Mouse (Mus musculus) CH12.LX (cell line): ENCODE measurements at regions not wholly inside any gene's neighbourhood (a gene's known extent, or its start where the extent isn't known, plus 50 kb on each side); places are given as distances from the start of the nearest gene placed in this dataset.
A peak's percentile ranks its signal among the peaks of the same experiment; 100 is the strongest.

Experiments
- DNase-seq: peaks from one replicate; pipeline ENCODE4 v3.0.0-alpha.2; 2013; ENCODE audit errors: extremely low read depth
- H3K27ac ChIP-seq: 2 replicates; pipeline ENCODE4 v1.5.1; 2012; ENCODE audit warnings: low read depth, mild to moderate bottlenecking, control low read depth, moderate library complexity; ENCODE audit not compliant: insufficient read depth
- H3K27me3 ChIP-seq: replicated peaks from 2 replicates; pipeline ENCODE3; 2012; ENCODE audit warnings: inconsistent platforms
- H3K36me3 ChIP-seq, 2 experiments: replicated peaks in 1 of 2; 2 replicates each; pipeline versions ENCODE3 to v1.6.1; 2012; ENCODE audit warnings: inconsistent platforms in 1 of 2, low read length in 1 of 2, mild to moderate bottlenecking in 1 of 2, mixed read lengths in 1 of 2, moderate library complexity in 1 of 2; ENCODE audit not compliant: control insufficient read depth in 1 of 2, insufficient read depth in 1 of 2
- H3K4me1 ChIP-seq, 2 experiments: 2 replicates each; pipeline ENCODE4 v1.6.1; 2012; ENCODE audit warnings: inconsistent platforms in 1 of 2, moderate library complexity in 1 of 2; ENCODE audit not compliant: insufficient read depth in 2 of 2, control insufficient read depth in 1 of 2
- H3K4me2 ChIP-seq: 2 replicates; pipeline ENCODE4 v1.6.1; 2012; ENCODE audit warnings: low read depth, mild to moderate bottlenecking, control low read depth; ENCODE audit not compliant: poor library complexity, insufficient read depth, severe bottlenecking
- H3K4me3 ChIP-seq, 3 experiments: fragments of 150-350 bp in 1 of 3; sonication (generic) in 1 of 3; replicated peaks in 1 of 3; 2 replicates each; pipeline versions ENCODE3 to v1.5.1; 2011 to 2012; ENCODE audit warnings: low read depth in 2 of 3, low read length in 2 of 3, mild to moderate bottlenecking in 2 of 3, moderate library complexity in 2 of 3, control low read depth in 1 of 3, improper control_type of control experiment in 1 of 3, inconsistent platforms in 1 of 3, mixed read lengths in 1 of 3; ENCODE audit not compliant: poor library complexity in 1 of 3
- H3K79me2 ChIP-seq: replicated peaks from 2 replicates; pipeline ENCODE4 v1.6.1; 2012; ENCODE audit warnings: mild to moderate bottlenecking, moderate library complexity; ENCODE audit not compliant: control insufficient read depth, poor library complexity, insufficient read depth, severe bottlenecking; ENCODE audit errors: extremely low read depth
- H3K9ac ChIP-seq: 2 replicates; pipeline ENCODE4 v1.6.1; 2012; ENCODE audit warnings: low read depth, mild to moderate bottlenecking, control low read depth, moderate library complexity; ENCODE audit not compliant: insufficient read depth
- H3K9me3 ChIP-seq: replicated peaks from 2 replicates; pipeline ENCODE3; 2012; ENCODE audit warnings: low read length, inconsistent platforms, mixed read lengths
- CHD1 ChIP-seq: IDR thresholded peaks from 2 replicates; pipeline ENCODE4 v1.6.1; 2012; ENCODE audit warnings: low read depth, low read length, improper control_type of control experiment, inconsistent platforms
- CTCF ChIP-seq, 2 experiments: IDR thresholded peaks in 1 of 2; conservative IDR thresholded peaks in 1 of 2; 2 replicates each; pipeline ENCODE4 v1.5.1; 2011 to 2012; ENCODE audit warnings: low read depth in 2 of 2, low read length in 2 of 2, improper control_type of control experiment in 1 of 2, inconsistent platforms in 1 of 2, mild to moderate bottlenecking in 1 of 2, moderate library complexity in 1 of 2
- EP300 ChIP-seq: IDR thresholded peaks from 2 replicates; pipeline ENCODE4 v1.6.1; 2011; ENCODE audit warnings: low read length, improper control_type of control experiment
- ETS1 ChIP-seq: conservative IDR thresholded peaks from 2 replicates; pipeline ENCODE4 v1.6.1; 2012; ENCODE audit warnings: low read depth, mild to moderate bottlenecking, inconsistent platforms, low read length, improper control_type of control experiment, moderate library complexity
- IRF4 ChIP-seq: IDR thresholded peaks from 2 replicates; pipeline ENCODE4 v1.6.1; 2014; ENCODE audit warnings: low read depth, mild to moderate bottlenecking, inconsistent platforms, low read length, improper control_type of control experiment
- JUN ChIP-seq: IDR thresholded peaks from 2 replicates; pipeline ENCODE4 v1.6.1; 2011; ENCODE audit warnings: low read depth, mild to moderate bottlenecking, low read length, improper control_type of control experiment, moderate library complexity; ENCODE audit not compliant: insufficient read depth
- JUND ChIP-seq: conservative IDR thresholded peaks from 2 replicates; pipeline ENCODE4 v1.6.1; 2011; ENCODE audit warnings: low read depth, low read length, improper control_type of control experiment
- KAT2A ChIP-seq: IDR thresholded peaks from 2 replicates; pipeline ENCODE4 v1.6.1; 2012; ENCODE audit warnings: low read length, improper control_type of control experiment, inconsistent platforms; ENCODE audit not compliant: insufficient replicate concordance
- MAX ChIP-seq: IDR thresholded peaks from 2 replicates; pipeline ENCODE4 v1.6.1; 2011; ENCODE audit warnings: low read length, improper control_type of control experiment
- MAZ ChIP-seq: IDR thresholded peaks from 2 replicates; pipeline ENCODE4 v1.6.1; 2012; ENCODE audit warnings: low read depth, mild to moderate bottlenecking, inconsistent platforms, low read length, improper control_type of control experiment, moderate library complexity
- NELFE ChIP-seq: IDR thresholded peaks from 2 replicates; pipeline ENCODE4 v1.6.1; 2011; ENCODE audit warnings: low read depth, low read length, improper control_type of control experiment
- NRF1 ChIP-seq: IDR thresholded peaks from 2 replicates; pipeline ENCODE4 v1.6.1; 2014; ENCODE audit warnings: low read depth, mild to moderate bottlenecking, inconsistent platforms, low read length, improper control_type of control experiment, moderate library complexity
- POLR2A ChIP-seq: IDR thresholded peaks from 2 replicates; pipeline ENCODE4 v1.6.1; 2011; ENCODE audit warnings: low read depth, mild to moderate bottlenecking, improper control_type of control experiment, low read length
- POLR2AphosphoS2 ChIP-seq: IDR thresholded peaks from 2 replicates; pipeline ENCODE4 v1.6.1; 2011; ENCODE audit warnings: low read depth, low read length, improper control_type of control experiment
- RCOR1 ChIP-seq: conservative IDR thresholded peaks from 2 replicates; pipeline ENCODE4 v1.6.1; 2012; ENCODE audit warnings: low read depth, mild to moderate bottlenecking, inconsistent platforms, low read length, improper control_type of control experiment
- SIN3A ChIP-seq: IDR thresholded peaks from 2 replicates; pipeline ENCODE4 v1.6.1; 2012; ENCODE audit warnings: low read length, improper control_type of control experiment, inconsistent platforms
- TBP ChIP-seq: conservative IDR thresholded peaks from 2 replicates; pipeline ENCODE4 v1.6.1; 2011; ENCODE audit warnings: low read depth, low read length, improper control_type of control experiment
- TCF12 ChIP-seq: IDR thresholded peaks from 2 replicates; pipeline ENCODE4 v1.6.1; 2014; ENCODE audit warnings: low read depth, mild to moderate bottlenecking, inconsistent platforms, low read length, improper control_type of control experiment
- USF1 ChIP-seq: IDR thresholded peaks from 2 replicates; pipeline ENCODE4 v1.6.1; 2014; ENCODE audit warnings: low read depth, mild to moderate bottlenecking, inconsistent platforms, low read length, improper control_type of control experiment
- ZC3H11A ChIP-seq: IDR thresholded peaks from 2 replicates; pipeline ENCODE4 v1.6.1; 2012; ENCODE audit warnings: low read depth, mild to moderate bottlenecking, inconsistent platforms, low read length, improper control_type of control experiment
- ZNF384 ChIP-seq: IDR thresholded peaks from 2 replicates; pipeline ENCODE4 v1.6.1; 2012; ENCODE audit warnings: low read depth, low read length, improper control_type of control experiment, inconsistent platforms
- dilution Hi-C: fragments of 300-500 bp; cut with MboI; formaldehyde crosslinking; loops from 2 replicates; pipeline ENCODE4 v1.14.3; 2020; ENCODE audit warnings: low sequenced_read_pairs; ENCODE audit not compliant: extremely low pct_unique_long_range_greater_than_20kb, extremely low pct_ligation_motif_present
- in situ Hi-C: fragments of 300-500 bp; cut with MboI; formaldehyde crosslinking; loops from 3 replicates; pipeline ENCODE4 v1.14.3; 2019; ENCODE audit warnings: low sequenced_read_pairs, low pct_ligation_motif_present, low pct_unique_long_range_greater_than_20kb, mixed read lengths

- Histone ChIP-seq H3K27ac (no peak overlapping the region), H3K4me2 (no peak overlapping the region), H3K9me3 (no peaks in the 10 kb centered on the region), H3K79me2 (no peaks in the 10 kb centered on the region), H3K36me3 (no peaks in the 10 kb centered on the region), H3K27me3 (no peaks in the 10 kb centered on the region), H3K4me3 (no peak overlapping the region), H3K9ac (no peak overlapping the region), H3K4me1 (peaks cover 12 to 26% of the 10 kb centered on the region in 2 experiments)
- in situ Hi-C loops (no loop called here), dilution Hi-C loops (no loop called here)
- TF ChIP-seq RCOR1 (no peak), MAX (no peak), TCF12 (no peak), KAT2A (no peak), NRF1 (no peak)
- no peak for DNase-seq
These were observed 54.6 kb upstream of the Ivns1abp start for GRCm38 (mm10) chr1:151289493-151290258.

- no peak for DNase-seq
These were observed 50.8 kb upstream of the Ivns1abp start for GRCm38 (mm10) chr1:151293311-151294050.

More at GRCm38 (mm10) chr1:151293311-151294050, 50.8 kb upstream of the Ivns1abp start:
- Histone ChIP-seq H3K9ac (no peak overlapping the region), H3K4me1 (peaks cover 0 to 5% of the 10 kb centered on the region in 2 experiments; a peak in 1 of 4 replicates), H3K36me3 (no peaks in the 10 kb centered on the region), H3K9me3 (no peaks in the 10 kb centered on the region), H3K79me2 (no peaks in the 10 kb centered on the region), H3K27ac (no peak overlapping the region), H3K27me3 (no peaks in the 10 kb centered on the region), H3K4me3 (no peak overlapping the region), H3K4me2 (no peak overlapping the region)
- in situ Hi-C loops, result no loop called here
- dilution Hi-C loops, result no loop called here
- TF ChIP-seq NELFE (no peak), POLR2A (no peak), RCOR1 (no peak), ZC3H11A (no peak), ETS1 (no peak), USF1 (no peak), CHD1 (no peak), POLR2AphosphoS2 (no peak), EP300 (peak; percentile 33; the same call in 1 of the 2 replicates), ZNF384 (no peak), JUN (no peak), CTCF (conservative IDR thresholded peaks at IDR 0.05 in 1 of 2, IDR thresholded peaks at IDR 0.05 in 1 of 2; ENCODE audit: low read depth in 2 of 2, low read length in 2 of 2) (no peak), IRF4 (no peak), SIN3A (no peak), MAX (no peak), MAZ (no peak), TBP (no peak), JUND (0 out of 2 replicates have a peak, but pooled peaks have one; percentile 7)
